Mouse (Mus musculus) bone marrow, adult 2 months (tissue): ENCODE results near the gene Pcolce2.

ENCODE experiments used
- CTCF ChIP-seq: fragments of 200-500 bp; IDR thresholded peaks from 2 replicates; pipeline ENCODE4 v1.5.1; 2011; ENCODE audit warnings: low read length, control low read depth; ENCODE audit not compliant: control insufficient read depth, insufficient read depth
- POLR2A ChIP-seq: fragments of 200-500 bp; IDR thresholded peaks from 2 replicates; pipeline ENCODE4 v1.6.1; 2011; ENCODE audit warnings: low read depth, mild to moderate bottlenecking, control low read depth, low read length, borderline replicate concordance; ENCODE audit not compliant: control insufficient read depth

GRCm38 (mm10) chr9:95603316-95603715 lies 34.1 kb upstream of the Pcolce2 start:
- no peak for TF ChIP-seq POLR2A
- TF ChIP-seq CTCF = no peak
